Comparison of ENCODE assay signal across 10 mouse cellular contexts in genomic region chr19:26769609-26770500, GRCm38 (mm10).
DNase-seq lines count a peak whose midpoint lies in the region; ATAC-seq lines count a peak whose summit lies in the region.
"Had no signal": no experiment of that assay in that cellular context is flagged by ENCODE, and none has a peak within 500 bp of the region (broad histone marks: within the 10 kb centered on the region; RNA-seq: fewer than 3 reads in every experiment).

No protein-coding gene starts in this region.

- H3K27me3 ChIP-seq in kidney, embryonic 15.5 days: no peaks in the 10 kb centered on the region
- no peaks in the 10 kb centered on the region for H3K27me3 ChIP-seq in embryonic facial prominence, embryonic 11.5 days (ENCODE audit: control insufficient read depth, insufficient read depth, low read length)
- H3K27me3 ChIP-seq in hindbrain, embryonic 15.5 days: no peaks in the 10 kb centered on the region

- no peak overlapping the region for H3K27ac ChIP-seq in kidney, embryonic 15.5 days
- H3K27ac ChIP-seq in embryonic facial prominence, embryonic 11.5 days (replicated peaks; ENCODE audit: low read depth, low read length): peak overlapping the region; percentile 42
- H3K27ac ChIP-seq in hindbrain, embryonic 15.5 days (replicated peaks): peak overlapping the region; percentile 96

- 0 out of 2 replicates have a peak, but pooled peaks cover 4% of the 10 kb centered on the region for H3K4me1 ChIP-seq in kidney, embryonic 15.5 days
- no peaks in the 10 kb centered on the region for H3K4me1 ChIP-seq in embryonic facial prominence, embryonic 11.5 days (ENCODE audit: control insufficient read depth, insufficient read depth, low read length)
- H3K4me1 ChIP-seq in hindbrain, embryonic 15.5 days (replicated peaks): peaks cover 32% of the 10 kb centered on the region

- ATAC-seq in kidney, embryonic 15.5 days (replicated peaks; ENCODE audit: low FRiP score): no peak
- peak; percentile 73 for ATAC-seq in embryonic facial prominence, embryonic 11.5 days (replicated peaks; ENCODE audit: insufficient number of reproducible peaks, low FRiP score, low TSS enrichment, low read depth)
- peak; percentile 85 for ATAC-seq in hindbrain, embryonic 15.5 days (ENCODE audit: low FRiP score, low read depth)

- no peak overlapping the region for H3K9ac ChIP-seq in kidney, embryonic 15.5 days
- no peak overlapping the region for H3K9ac ChIP-seq in embryonic facial prominence, embryonic 11.5 days (replicated peaks; ENCODE audit: low read length)
- 0 out of 2 replicates have a peak overlapping the region, but pooled peaks have one; percentile 7 for H3K9ac ChIP-seq in hindbrain, embryonic 15.5 days

- H3K4me2 ChIP-seq in kidney, embryonic 15.5 days: no peak overlapping the region
- H3K4me2 ChIP-seq in embryonic facial prominence, embryonic 11.5 days (ENCODE audit: low read depth, low read length): no peak overlapping the region
- peak overlapping the region; percentile 46 for H3K4me2 ChIP-seq in hindbrain, embryonic 15.5 days

- 70% methylated on average over 16 of the region's 16 CpGs for WGBS in kidney, embryonic 15.5 days
- 40% methylated on average over 16 of the region's 16 CpGs for whole genome bisulfite sequencing in embryonic facial prominence, embryonic 11.5 days
- WGBS in hindbrain, embryonic 15.5 days: 12% methylated on average over 16 of the region's 16 CpGs

- H3K36me3 ChIP-seq in kidney, embryonic 15.5 days: peaks cover 45% of the 10 kb centered on the region
- no peaks in the 10 kb centered on the region for H3K36me3 ChIP-seq in embryonic facial prominence, embryonic 11.5 days (replicated peaks; ENCODE audit: control insufficient read depth, insufficient read depth, low read depth, low read length)
- H3K36me3 ChIP-seq in hindbrain, embryonic 15.5 days: peaks cover 13% of the 10 kb centered on the region; the same call in 1 of the 2 replicates

- H3K9me3 ChIP-seq in kidney, embryonic 15.5 days (replicated peaks): no peaks in the 10 kb centered on the region
- H3K9me3 ChIP-seq in embryonic facial prominence, embryonic 11.5 days (replicated peaks; ENCODE audit: control insufficient read depth, low read length): no peaks in the 10 kb centered on the region
- H3K9me3 ChIP-seq in hindbrain, embryonic 15.5 days: no peaks in the 10 kb centered on the region

- peak; percentile 25 for DNase-seq in kidney, postnatal 14 days
- peak; percentile 74 for DNase-seq in embryonic facial prominence, embryonic 11.5 days (ENCODE audit: low spot score)
- peak; percentile 24 for DNase-seq in neural tube, embryonic 10.5 days (ENCODE audit: extremely low spot score, low spot score)
- DNase-seq in thymus, postnatal 14 days: no peak
- DNase-seq in adrenal gland, postnatal 36 days: no peak
- DNase-seq in B cell, adult 2 months: no peak
- DNase-seq: adrenal gland, postnatal 14 days; heart, postnatal 14 days had no signal

- H3K4me3 ChIP-seq in kidney, embryonic 15.5 days (replicated peaks): no peak overlapping the region
- no peak overlapping the region for H3K4me3 ChIP-seq in embryonic facial prominence, embryonic 11.5 days (ENCODE audit: low read depth, low read length)
- peak overlapping the region; percentile 10 for H3K4me3 ChIP-seq in hindbrain, embryonic 15.5 days

Comparison
In these comparisons a context has a peak if more than half of its experiments do, and no peak if none do; other contexts are left out.
1. DNase-seq: peak in kidney, postnatal 14 days (single experiment), embryonic facial prominence, embryonic 11.5 days (single experiment) and neural tube, embryonic 10.5 days (single experiment); none in thymus, postnatal 14 days (single experiment), adrenal gland, postnatal 36 days (0 of 2) and B cell, adult 2 months (0 of 2).